Mouse (Mus musculus): Measurements from ENCODE around the gene Lcn5.

Gene Lcn5

DNA sequence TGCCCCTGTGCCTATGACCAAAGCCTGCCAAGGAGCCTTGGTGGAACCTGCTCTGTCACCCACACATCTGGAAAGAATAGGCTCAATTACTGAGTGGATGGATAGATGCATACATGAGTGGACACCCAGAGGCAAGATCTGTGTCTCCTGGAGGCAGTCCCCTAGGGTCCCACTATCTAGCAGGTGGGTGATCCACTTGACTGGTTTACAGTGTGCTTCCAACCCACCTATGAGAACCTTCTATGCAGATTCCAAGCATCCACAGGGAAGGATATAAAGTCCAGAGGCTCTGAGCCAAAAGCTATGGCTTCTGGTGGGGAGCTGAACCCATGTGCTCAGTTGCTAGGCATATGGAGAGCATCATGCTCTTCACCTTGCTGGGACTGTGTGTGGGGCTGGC is at the start of gene Lcn5:
TSS of gene Lcn5 (plus strand) at position 301 of the 400 bp plus-strand sequence.
- DNase-seq (ENCODE audit: low spot score in 2 of 2) = no peak

DNA sequence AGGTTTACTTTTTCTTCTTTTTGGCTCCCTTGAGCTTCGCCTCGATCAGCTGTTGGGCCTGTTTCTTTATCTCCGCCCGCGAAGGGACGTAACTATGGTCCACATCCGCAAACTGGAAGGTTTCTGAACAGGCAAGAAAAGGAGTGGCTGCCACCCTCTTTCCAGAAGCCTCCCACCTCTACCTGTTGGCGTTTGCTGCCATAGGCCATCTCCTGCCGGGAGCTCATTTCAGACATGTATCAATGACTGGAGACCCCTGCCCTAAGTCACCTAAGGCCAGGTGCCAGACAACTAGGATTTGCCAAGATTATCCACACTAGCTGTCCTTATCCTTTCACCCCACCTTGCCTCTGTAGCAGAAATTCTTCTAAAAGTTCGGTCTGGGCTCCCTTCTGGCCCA is 49.1 kb upstream of the Lcn5 start:
- DNase-seq (ENCODE audit: low spot score in 2 of 2) = no peak

DNA sequence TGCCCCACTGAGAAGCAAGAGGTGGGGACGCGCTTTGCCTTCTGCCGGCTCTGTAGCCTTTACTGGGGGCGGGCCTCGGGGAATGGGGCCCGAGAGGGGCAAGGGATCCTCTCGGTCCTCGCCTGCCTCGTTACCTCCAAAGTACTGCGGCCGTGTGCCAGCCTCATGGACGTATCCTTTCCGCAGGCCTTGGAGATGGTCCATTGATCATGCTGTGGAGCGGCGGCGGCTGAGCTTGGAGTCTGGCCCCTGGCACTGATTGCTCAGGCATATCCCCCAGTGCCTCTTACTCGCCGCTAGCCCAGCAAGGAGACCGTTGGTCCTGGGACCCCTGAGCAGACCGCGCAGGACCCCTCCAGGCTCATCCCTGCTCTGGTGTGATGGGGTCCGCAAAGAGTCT is 41.4 kb upstream of the Lcn5 start:
- DNase-seq (ENCODE audit: low spot score in 2 of 2) = no peak

DNA sequence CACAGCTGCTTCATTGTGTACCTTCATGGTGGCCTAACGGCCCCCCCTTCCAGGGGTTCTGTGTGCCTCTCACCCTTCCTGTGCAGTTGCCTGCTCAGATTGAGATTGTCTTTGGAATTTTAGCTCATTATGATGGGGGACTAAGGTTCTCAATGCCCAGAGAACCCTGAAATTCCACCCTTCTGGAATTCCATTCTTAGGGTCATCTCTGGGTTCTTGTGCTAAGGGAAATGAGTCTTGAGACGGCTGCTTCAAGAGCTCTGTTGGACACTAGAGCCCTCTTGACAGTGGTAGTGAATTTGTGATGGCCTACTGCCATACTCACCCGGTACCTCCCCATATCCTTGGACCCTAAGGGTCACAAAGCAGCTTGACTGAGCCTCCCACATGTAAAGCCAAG is 40.2 kb upstream of the Lcn5 start, which contains the start of gene Ccdc183:
TSS of gene Ccdc183 (minus strand) at position 101 of the 400 bp plus-strand sequence.
- no peak for DNase-seq (ENCODE audit: low spot score in 2 of 2)

DNA sequence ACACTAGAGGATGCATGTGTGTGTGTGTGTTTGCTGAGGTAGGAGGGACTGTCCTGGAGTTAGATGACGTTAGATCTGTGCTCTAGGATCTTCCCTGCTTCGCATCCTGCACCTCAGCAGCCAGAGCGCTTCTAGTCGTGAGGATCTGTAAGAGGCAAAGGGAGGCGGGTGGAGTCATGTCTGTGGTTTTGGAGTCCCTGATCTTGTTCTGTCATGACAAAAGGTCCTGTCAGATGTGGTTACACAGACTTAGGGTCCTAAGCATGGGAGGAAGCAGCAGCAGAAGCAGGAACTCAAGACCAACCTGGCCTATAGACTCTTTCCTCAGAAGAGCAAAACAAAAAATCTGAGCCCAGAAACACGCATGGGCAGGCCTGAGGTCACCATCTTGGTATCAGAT is 37.4 kb upstream of the Lcn5 start:
- no peak for DNase-seq (ENCODE audit: low spot score in 2 of 2)

DNA sequence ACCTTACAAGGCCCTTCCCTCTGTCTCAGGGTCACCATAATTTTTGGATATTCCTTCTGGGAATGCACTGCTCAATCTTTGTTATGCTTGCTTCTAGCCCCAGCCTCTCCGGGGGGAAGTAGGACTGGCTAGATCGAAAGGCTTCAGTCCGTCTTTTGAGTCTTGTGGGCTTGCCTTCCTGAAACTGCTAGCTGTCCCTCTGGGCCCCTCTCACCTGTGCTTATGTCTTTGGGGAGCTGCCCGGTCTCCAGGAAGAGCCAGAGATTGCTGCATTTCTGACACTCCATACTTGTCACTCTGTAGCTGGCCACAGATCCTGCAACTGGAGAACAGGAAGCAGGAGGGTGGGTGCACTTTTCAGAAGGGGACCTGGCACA is 36.9 kb upstream of the Lcn5 start:
- DNase-seq (ENCODE audit: low spot score in 2 of 2) = no peak

DNA sequence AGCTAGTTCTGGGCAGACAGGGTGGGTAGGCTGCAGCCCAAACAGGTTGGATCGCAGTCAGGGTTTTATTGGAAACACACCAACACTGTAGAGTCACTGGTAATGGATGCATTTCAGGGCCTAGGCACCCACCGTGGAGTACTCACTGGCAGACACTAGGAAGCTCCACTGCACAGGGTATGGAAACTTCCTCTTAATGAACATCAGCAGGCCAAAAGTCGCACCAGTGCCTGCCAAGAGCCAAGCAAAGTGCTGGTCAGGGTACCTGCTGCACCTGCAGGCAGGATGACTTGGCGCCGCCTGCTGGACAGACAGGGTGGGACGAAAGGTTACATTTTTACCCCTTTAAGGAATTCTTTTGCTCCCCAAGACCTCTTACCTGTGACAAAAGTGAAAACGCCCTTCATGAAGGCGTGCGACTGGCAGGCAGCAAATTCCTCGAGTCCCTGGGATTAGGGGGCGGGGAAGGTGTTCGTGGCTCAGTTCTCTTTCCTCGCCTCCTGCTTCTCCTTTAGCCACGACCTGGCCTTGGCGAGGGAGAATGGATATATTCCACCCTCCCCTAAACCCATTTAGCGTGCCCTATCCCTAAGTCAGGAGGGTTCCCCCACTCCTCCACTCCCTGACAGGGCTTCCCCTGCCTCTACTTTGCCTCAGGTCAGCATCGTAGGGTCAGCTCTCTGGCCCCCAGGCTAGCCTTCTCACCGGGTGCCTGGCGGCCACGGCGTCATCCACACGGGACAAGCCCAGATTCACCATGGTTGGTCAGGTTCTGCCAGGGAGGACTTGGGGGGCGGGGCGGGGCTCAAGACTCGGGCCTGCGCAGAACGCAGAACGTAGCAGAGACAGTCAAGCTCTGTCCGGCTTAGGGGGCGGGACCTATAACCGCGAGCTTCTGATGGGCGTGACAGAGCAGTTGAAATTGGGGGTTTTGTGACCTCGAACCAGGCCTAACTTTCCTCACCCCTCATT is 36.2 kb upstream of the Lcn5 start, which contains the start of gene Tmem141:
TSS of gene Tmem141 (minus strand) at position 777 of the 972 bp plus-strand sequence.
- DNase-seq (ENCODE audit: low spot score in 2 of 2) = peak; percentile 29 to 54

DNA sequence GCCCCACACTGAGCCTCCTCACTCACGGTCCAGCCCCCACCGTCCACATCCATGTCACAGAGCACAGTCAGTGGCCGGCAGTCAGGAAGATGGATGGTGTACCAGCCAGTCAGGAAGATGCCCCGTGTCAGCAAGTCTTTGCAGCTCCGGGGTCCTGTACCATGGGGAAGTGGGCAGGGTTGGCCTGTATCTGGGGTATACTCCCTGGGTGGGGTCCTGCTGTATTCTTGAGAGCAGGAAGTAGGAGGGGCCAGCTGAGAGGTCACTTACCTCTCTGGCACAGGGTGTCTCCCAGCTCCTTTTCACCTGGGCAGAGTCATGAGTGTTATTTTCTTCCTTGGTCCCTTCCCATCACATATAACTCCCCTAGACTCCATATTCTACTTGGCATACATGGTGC is 31.8 kb upstream of the Lcn5 start:
- no peak for DNase-seq (ENCODE audit: low spot score in 2 of 2)

DNA sequence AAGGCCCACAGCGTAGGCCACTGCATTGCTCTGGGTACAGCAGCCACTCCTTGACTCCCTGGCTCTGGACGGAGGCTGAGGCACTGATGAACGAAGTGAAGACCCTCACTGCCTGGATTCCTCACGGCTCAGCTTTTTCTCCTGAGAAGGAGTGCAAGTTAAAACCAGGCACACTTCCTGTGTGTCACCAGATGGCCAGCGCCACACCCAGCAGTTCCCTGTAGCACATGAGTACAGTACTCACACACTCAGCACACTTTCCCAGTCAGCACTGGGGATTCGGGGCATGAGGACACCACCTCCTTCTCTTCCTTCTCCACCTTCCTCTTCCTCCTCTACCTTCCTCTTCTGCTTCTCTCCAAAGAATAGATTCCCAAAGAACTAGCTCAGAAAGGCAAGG is 29.9 kb upstream of the Lcn5 start, which contains the start of gene Fcna:
TSS of gene Fcna (minus strand) at position 220 of the 400 bp plus-strand sequence.
- DNase-seq (ENCODE audit: low spot score in 2 of 2) = no peak

DNA sequence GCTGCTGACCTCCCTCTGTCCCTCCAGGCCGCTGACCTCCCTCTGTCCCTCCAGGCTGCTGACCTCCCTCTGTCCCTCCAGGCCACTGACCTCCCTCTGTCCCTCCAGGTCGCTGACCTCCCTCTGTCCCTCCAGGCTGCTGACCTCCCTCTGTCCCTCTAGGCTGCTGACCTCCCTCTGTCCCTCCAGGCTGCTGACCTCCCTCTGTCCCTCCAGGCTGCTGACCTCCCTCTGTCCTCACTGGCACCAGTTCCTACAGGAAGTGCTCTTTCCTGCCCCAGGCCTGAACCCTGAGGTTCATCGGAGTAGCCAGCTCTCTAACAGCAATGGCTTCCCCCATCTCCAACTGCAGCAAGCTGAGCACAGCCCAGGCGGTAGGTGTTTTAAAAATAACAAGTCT is 29.0 kb upstream of the Lcn5 start:
- DNase-seq (ENCODE audit: low spot score in 2 of 2) = no peak

DNA sequence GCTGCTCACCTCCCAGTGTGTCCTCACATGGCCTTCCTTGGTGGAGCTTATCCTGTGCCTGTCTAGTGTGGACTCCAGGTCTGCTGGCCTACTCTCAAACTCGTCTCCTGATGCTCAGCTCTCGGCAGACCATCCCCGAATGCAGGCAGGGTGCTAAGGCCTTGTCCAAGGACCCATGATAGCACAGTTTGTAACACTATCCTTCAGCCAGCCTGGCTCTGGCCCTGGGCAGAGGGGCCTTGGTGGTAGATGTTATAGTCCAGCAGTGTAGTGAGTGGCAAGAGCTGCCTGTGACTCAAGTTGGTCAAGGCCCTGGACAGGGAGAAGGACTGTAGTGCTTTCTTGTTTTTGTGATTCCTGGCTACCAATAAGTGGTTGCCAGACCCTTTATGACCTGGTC is 24.1 kb upstream of the Lcn5 start:
- no peak for DNase-seq (ENCODE audit: low spot score in 2 of 2)

DNA sequence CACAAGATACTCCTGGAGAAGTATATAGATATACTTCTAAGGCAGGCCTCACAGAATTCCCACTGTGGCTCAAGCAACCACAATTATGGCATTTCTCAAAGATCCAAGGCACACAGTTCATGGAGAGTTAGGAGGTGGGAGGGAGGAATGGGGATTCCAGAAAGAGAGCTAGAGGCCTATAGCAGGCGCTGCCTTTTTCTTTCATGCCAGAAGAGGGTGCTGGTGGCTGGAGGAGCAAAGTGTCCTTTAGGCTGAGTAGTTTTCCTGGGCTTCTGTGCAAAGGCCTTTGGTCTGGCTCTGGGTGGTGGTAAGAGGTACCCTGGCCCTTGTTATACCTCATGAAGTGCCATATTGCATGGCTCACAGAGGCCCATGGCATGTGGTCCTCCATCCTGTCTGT is 23.7 kb upstream of the Lcn5 start:
- no peak for DNase-seq (ENCODE audit: low spot score in 2 of 2)

DNA sequence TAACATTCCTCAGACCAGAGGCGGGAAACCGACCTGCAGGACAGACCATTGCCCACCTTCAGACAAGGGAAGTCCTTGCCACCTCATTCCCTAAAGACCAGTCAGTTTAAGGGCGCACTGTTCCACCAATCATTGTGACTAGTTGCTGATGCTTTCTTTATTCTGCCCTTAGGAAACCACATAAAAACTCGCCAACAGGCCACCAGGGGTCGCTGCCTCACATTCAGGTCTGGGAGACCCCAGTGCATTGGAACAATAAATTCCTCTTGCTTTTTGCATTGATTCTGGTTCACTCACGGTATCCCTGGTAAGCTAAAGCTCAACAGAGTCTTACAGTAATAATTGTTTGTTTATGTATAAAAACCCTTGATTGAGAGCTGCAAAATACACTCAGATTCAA is 17.9 kb upstream of the Lcn5 start:
- DNase-seq (ENCODE audit: low spot score in 2 of 2) = peak in 1 of 2 experiments; percentile 16

DNA sequence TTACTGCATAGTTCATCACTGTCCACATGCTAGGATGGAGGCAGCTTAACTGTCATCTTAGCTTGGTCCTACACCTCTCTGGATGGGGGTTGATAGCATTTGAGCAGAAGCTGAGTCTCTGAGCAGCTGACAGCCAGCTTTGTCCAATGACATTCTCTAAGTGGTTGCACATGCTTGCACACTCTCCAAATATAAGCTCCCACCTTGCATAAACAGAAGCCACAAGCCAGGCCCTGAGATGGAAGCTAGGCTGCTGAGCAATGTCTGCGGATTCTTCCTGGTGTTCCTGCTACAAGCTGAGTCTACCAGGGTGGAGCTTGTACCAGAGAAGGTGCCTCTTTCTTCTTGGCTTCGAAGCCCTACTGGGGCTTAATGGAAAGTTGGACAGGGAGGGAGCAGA is 4.8 kb upstream of the Lcn5 start, which contains the start of gene Lcn8:
TSS of gene Lcn8 (plus strand) at position 219 of the 400 bp plus-strand sequence.
- no peak for DNase-seq (ENCODE audit: low spot score in 2 of 2)

DNA sequence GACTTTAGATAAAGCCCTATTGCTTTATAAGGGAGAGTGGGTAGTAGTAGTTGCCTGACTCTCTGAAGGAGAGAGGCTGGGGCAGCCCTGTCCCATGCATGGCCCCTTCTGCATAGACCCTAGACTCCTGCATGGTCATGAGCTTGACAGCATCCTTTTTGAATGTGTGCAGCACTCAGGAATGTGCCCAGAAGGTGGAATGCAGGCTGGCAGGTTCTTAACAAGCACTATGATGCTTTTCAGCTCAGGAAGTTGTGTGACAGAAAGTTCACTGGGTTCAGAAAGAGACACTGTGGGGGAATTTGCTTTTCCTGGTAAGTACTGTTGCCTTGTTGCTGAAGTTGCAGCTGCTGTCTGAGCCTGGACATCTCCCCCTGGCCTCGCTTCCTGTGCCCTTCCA is 3.2 kb upstream of the Lcn5 start:
- DNase-seq (ENCODE audit: low spot score in 2 of 2) = no peak

DNA sequence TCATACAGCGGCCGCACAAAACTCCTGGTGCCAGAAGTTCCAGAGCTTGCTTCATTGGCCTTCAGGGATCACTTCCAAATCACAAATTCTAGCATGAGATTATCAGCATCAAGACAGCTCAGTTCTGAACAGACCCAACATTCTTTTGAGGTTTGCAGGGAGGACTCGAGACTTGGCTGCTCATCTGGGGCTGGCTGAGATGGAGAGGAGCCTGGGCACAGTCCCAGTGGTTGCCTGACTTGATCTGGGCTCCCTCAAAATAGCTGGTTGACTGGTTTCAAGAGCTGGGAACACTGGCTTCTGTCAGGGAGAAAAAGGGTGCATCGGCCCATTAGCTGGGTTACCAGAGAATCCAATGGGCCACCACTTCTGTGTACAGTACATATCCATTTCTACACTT is 1.1 kb upstream of the Lcn5 start:
- no peak for DNase-seq (ENCODE audit: low spot score in 2 of 2)

DNA sequence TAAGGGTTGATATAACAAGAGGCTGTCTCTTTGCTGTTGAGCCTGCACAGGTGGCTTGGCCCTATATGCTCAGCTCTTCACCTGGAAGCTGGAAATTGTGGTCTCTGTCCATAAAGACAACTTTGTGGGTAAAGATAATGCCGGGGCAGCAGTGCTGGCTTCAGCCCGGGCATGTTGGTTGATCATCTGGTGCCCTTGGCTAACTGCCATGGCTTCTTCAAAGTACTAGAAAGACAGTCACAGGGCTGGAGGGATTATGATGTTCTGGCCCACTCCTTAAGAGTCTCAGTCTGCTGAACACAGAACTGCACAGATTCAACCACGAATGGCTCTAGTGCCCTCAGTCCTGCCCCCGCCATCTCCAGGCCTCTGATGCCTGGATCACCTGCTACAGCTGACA is 506 bp upstream of the Lcn5 start:
- DNase-seq (ENCODE audit: low spot score in 2 of 2) = no peak

DNA sequence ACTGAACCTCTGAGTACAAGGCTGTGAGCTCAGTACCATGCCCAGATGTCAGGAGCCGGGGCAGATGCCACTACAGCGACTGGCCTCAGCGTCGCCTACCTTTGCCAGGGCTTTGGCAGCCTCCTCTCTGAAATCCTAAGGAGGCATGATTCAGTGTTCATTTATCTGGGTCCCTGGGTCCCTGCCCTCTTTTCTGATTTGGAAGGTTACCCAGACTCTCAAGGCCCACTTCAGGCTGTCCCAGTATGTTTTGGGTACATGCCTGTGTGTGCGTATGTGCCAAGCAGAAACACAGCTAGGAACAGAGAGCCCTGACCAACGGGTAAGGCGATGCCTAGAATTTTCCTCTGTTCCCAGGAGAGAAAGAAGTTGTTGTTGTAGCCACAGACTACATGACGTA is 2.5 kb downstream of the Lcn5 start:
- no peak for DNase-seq (ENCODE audit: low spot score in 2 of 2)

DNA sequence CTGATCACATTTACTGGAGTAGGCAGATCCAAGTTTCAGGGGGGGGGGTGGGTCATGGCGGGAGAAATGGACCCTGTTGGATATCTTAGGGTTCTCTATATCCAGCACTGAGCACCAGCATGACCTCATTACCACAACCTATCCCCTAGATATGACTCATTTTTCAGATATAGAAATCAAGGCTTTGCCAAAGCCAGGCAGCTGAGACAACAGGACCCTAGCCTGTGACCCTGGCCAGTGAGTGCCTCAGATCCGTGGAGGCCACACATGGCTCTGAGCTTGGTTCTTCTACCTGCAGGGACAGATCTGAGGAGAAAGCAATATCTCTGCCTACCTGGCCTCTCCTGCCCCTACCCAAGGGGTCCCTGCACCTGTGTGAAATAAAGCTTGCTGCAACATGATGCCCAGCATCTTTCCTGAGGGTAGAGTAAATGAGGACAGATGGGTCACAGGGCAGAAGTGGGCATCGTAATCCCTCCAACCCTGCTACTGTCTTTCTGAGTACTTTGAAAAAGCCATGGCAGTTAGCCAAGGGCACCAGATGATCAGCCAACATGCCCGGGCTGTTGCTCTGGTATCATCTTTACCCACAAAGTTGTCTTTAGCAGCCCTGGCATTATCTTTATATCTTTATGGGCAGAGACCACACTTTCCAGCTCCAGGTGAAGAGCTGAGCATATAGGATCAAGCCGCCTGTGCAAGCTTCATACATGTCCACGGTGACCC is 3.7 kb downstream of the Lcn5 start:
- DNase-seq (ENCODE audit: low spot score in 2 of 2) = no peak

DNA sequence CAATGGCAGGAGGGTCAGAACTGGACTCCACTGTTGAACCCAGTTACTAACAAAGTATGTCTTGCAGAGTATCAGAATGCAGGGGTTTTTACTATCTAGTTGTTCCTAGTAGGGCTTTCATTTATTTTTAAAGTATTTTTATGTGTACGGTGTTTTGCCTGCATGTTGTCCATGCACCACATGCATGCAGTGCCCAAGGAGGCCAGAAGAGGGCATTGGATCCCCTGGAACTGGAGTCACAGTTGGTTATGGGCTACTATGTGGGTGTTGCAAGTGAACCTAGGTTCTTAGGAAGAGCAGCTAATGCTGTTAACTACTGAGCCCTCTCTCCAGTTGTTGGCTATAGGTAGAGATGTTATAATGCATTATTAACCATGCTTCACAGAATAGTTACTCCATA is 5.8 kb downstream of the Lcn5 start:
- DNase-seq (ENCODE audit: low spot score in 2 of 2) = peak in 1 of 2 experiments; percentile 27

DNA sequence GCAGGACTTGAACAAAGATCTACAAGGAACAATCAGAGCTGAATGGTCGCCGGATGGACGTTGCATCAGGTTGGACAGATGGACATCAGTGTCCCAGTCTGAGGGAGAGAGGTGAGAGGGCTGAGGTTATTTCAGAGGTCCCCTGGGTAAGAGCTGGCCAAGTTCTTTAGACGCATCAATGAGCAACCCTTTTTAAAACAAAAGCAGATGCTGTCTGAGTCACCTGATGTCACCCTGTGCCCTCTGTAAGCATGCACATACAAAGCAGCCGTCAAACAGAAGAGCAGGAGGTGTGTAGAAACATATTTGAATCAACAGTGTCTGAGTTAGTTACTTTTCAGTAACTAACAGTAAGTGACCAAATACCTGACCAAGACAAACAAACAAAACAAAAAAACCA is 6.4 kb downstream of the Lcn5 start:
- DNase-seq (ENCODE audit: low spot score in 2 of 2) = no peak

DNA sequence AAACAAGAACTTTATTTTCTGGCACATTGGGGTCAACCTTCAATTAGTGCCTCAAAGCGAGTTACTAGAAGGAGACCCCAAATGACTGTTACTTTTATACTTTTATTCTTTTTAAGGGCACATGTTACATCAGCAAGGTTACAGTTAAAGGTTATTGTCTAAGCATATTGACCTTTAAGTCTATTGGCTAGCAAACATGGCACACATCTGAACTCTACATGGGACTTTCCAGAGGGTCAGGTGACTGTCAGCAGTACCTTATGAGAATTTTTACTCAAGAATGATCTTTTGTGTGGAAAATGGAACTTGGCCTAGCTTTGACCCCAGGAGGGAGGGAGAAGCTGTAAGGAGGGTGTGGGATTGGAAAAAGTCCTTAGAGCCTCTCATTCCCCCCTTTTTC is 8.8 kb downstream of the Lcn5 start:
- no peak for DNase-seq (ENCODE audit: low spot score in 2 of 2)

DNA sequence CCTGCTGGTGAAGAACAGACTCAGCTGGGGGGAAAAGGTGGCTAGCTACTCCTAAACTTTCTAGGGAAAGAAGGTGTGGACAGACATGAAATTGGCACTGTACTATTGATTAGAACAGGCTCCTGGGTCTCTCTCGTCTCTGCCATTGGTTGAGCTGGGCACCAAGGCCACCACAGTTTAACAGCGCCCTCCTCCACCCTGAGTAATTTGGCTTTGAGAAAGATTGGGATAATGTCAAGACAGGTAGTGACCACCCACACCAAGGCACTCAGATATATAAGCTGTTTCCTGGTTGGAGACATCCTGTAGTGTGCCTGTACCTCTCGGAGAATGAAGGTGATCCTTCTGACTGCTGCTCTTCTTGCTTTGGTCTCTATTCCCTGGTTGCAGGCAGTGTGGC is 18.7 kb downstream of the Lcn5 start, which contains the start of gene Lcn6:
TSS of gene Lcn6 (plus strand) at position 301 of the 400 bp plus-strand sequence.
- no peak for DNase-seq (ENCODE audit: low spot score in 2 of 2)
